ENCODE assay signal across 24 mouse cellular contexts in the genomic region with DNA sequence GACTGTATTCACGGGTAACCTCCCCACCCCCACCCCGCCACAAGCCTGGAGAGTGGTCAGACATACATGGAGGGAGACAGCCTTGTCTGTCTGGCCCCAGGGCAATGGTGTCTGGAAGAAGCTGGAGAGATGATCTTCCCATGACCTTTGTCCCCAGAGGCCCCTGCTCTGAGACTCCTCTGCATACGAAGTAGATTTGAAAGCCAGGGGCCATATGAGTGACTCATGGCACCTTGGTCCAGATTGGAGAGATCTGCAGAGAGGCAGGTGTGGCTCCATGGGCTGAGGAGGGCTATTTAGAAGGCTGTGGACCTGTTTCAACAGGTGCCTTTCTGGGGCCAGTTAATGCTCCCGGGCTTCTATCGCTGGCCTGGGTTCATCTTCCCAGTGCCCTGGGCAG.
"Had no signal": no experiment of that assay in that cellular context is flagged by ENCODE, and none has a peak within 500 bp of the region (broad histone marks: within the 10 kb centered on the region; RNA-seq: fewer than 3 reads in every experiment).

No protein-coding gene starts in this region.

- H3K9me3 ChIP-seq: hindbrain, embryonic 13.5 days; hindbrain, embryonic 15.5 days; kidney, embryonic 15.5 days had no signal

- H3K27me3 ChIP-seq: heart, embryonic 13.5 days; hindbrain, embryonic 15.5 days; kidney, embryonic 15.5 days; limb, embryonic 15.5 days; liver, embryonic 12.5 days had no signal

- ATAC-seq: hindbrain, postnatal 0 days; liver, embryonic 12.5 days had no signal

- H3K4me3 ChIP-seq: heart, adult 2 months; heart, embryonic 13.5 days; heart, embryonic 15.5 days; hindbrain, embryonic 13.5 days; hindbrain, embryonic 15.5 days; kidney, embryonic 15.5 days; limb, embryonic 13.5 days; limb, embryonic 15.5 days; liver, embryonic 12.5 days had no signal

- DNase-seq: gastrocnemius, postnatal 14 days; gastrocnemius, postnatal 36 days; heart, adult 11 months; heart, adult 2 months; heart, postnatal 14 days; heart, postnatal 36 days; kidney, adult 2 months; kidney, adult 9 months; kidney, postnatal 14 days; kidney, postnatal 36 days; layer of hippocampus, adult 9-11 months; layer of hippocampus, postnatal 36 days; left cerebral cortex, postnatal 4 days had no signal

- H3K27ac ChIP-seq: heart, adult 2 months; heart, embryonic 13.5 days; heart, embryonic 15.5 days; hindbrain, embryonic 13.5 days; hindbrain, embryonic 15.5 days; hindbrain, postnatal 0 days; kidney, embryonic 15.5 days; kidney, postnatal 0 days; limb, embryonic 13.5 days; limb, embryonic 15.5 days; liver, embryonic 12.5 days had no signal

- H3K36me3 ChIP-seq: heart, embryonic 13.5 days; heart, embryonic 15.5 days; hindbrain, embryonic 13.5 days; hindbrain, embryonic 15.5 days; kidney, embryonic 15.5 days; limb, embryonic 13.5 days; limb, embryonic 15.5 days; liver, embryonic 12.5 days had no signal

- H3K4me2 ChIP-seq: heart, embryonic 11.5 days; heart, embryonic 13.5 days; heart, embryonic 15.5 days; hindbrain, embryonic 13.5 days; hindbrain, embryonic 15.5 days; kidney, embryonic 15.5 days; limb, embryonic 13.5 days; limb, embryonic 15.5 days; liver, embryonic 12.5 days had no signal

- H3K4me1 ChIP-seq: hindbrain, embryonic 15.5 days; liver, embryonic 12.5 days had no signal

- H3K9ac ChIP-seq: heart, embryonic 13.5 days; heart, embryonic 15.5 days; hindbrain, embryonic 13.5 days; hindbrain, embryonic 15.5 days; kidney, embryonic 15.5 days; limb, embryonic 13.5 days; limb, embryonic 15.5 days; liver, embryonic 12.5 days had no signal
